Mouse (Mus musculus) brain, embryonic 14.5 days (tissue): ENCODE measurements at regions not wholly inside any gene's neighbourhood (a gene's known extent, or its start where the extent isn't known, plus 50 kb on each side); places are given as distances from the start of the nearest gene placed in this dataset.

ENCODE experiments used
- CTCF ChIP-seq: fragments of 200-500 bp; IDR thresholded peaks from 2 replicates; pipeline ENCODE4 v1.5.1; 2012; ENCODE audit warnings: inconsistent platforms, mild to moderate bottlenecking, moderate library complexity, borderline replicate concordance; ENCODE audit not compliant: insufficient read depth, insufficient read length; ENCODE audit errors: extremely low read depth
- POLR2A ChIP-seq: fragments of 200-500 bp; IDR thresholded peaks from 2 replicates; pipeline ENCODE4 v1.6.1; 2012; ENCODE audit warnings: mild to moderate bottlenecking, inconsistent platforms, borderline replicate concordance; ENCODE audit not compliant: poor library complexity, insufficient read depth, insufficient read length, severe bottlenecking; ENCODE audit errors: extremely low read depth

GRCm38 (mm10) chr1:165043361-165043760, 108.0 kb upstream of the Xcl1 start:
- TF ChIP-seq CTCF: no peak
- TF ChIP-seq POLR2A: no peak
